Mouse (Mus musculus) embryonic fibroblast, embryonic 13.5 days (primary cell): ENCODE measurements at regions not wholly inside any gene's neighbourhood (a gene's known extent, or its start where the extent isn't known, plus 50 kb on each side); places are given as distances from the start of the nearest gene placed in this dataset.

Source experiments
- H3K27ac ChIP-seq: 2 replicates; pipeline ENCODE4 v1.5.1; 2012; ENCODE audit warnings: low read length, control low read depth, inconsistent platforms; ENCODE audit not compliant: insufficient read depth
- H3K4me1 ChIP-seq: 2 replicates; pipeline ENCODE4 v1.6.1; 2011; ENCODE audit warnings: low read length; ENCODE audit not compliant: control insufficient read depth, insufficient read depth
- H3K4me3 ChIP-seq: 2 replicates; pipeline ENCODE4 v1.5.1; 2011; ENCODE audit warnings: mild to moderate bottlenecking, control low read depth, low read length; ENCODE audit not compliant: insufficient read depth
- CTCF ChIP-seq: IDR thresholded peaks from 2 replicates; pipeline ENCODE4 v1.5.1; 2011; ENCODE audit warnings: mild to moderate bottlenecking, control low read depth, low read length, moderate library complexity, borderline replicate concordance; ENCODE audit not compliant: insufficient read depth
- POLR2A ChIP-seq: IDR thresholded peaks from 2 replicates; pipeline ENCODE4 v1.6.1; 2011; ENCODE audit warnings: low read depth, mild to moderate bottlenecking, control low read depth, low read length, moderate library complexity

DNA sequence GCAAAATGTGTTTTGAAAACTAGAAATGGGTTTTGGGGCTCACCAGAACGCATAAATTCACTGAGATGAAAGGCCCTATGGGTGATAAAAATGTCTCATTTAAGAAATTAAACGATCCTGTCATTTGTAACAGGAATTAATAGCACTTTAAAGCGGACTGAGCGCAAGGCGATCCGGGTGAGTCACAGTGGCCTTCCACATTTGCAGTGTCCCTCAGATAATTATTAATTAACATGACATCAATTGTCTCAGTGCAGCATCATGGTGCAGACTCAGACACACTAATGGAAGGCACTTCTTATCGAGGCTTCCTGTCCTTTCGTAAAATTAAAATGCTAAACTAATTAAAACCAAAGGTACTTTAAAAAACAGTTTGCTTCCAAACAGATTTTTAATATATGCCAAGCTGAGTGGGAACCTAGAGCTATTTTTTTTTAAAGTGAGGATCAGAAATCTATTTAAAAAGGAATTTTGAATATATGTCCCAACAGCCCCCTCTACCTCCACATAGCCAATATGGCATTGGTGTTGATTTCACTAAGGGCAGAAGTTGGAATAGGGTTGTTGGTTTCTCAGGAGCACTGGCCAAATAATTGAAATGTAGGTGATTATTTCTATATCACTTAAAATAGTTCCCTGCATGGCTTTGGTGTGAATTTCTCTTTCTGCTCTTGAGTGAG, 262.0 kb upstream of the Id2 start:
- H3K27ac ChIP-seq: no peak overlapping the region
- no peak for TF ChIP-seq CTCF
- TF ChIP-seq POLR2A: no peak

DNA sequence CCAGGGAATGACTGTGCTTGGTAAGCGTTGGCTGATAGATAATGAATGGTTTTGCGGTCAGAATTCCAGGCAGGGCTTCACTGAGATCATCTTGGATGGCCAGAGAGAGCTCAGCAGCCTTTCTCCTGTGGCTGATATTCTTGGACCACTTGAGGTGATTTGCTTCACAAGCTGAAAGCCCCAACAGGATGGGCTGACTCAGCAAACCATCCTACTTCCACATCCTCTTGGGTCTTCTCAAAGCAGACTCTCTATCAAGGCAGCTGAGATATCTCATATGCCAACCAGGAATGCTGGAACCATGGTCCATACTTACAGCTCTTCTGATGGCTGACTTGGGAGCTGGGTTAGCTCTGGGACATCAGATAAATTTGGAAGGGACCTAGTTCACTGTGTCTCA, 259.8 kb upstream of the Id2 start:
- no peak overlapping the region for H3K27ac ChIP-seq
- H3K4me3 ChIP-seq: no peak overlapping the region
- no peaks in the 10 kb centered on the region for H3K4me1 ChIP-seq
- TF ChIP-seq CTCF (no peak), POLR2A (no peak)

More for the DNA sequence above, 262.0 kb upstream of the Id2 start:
- no peaks in the 10 kb centered on the region for H3K4me1 ChIP-seq
- H3K4me3 ChIP-seq: no peak overlapping the region

DNA sequence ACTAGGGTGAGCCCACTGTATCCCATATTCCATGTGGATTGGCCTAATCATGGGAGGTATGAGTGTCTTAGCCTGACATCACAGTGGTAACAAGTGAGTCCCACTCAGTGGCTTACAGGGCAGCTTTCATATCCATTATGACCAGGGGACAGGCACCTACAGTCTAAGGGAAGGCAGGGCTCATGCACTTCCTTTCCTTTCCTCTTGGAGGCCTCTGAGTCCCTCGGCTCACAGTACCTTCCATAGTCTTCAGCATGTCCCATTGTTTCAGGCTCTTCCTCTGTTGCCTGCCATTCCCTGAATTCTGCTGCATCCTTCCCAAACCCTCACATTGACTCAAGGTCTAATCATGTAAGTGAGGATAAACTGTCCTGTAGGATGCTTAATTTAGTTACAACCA, 258.3 kb upstream of the Id2 start:
- Histone ChIP-seq H3K4me1 (no peaks in the 10 kb centered on the region), H3K27ac (no peak overlapping the region), H3K4me3 (no peak overlapping the region)
- no peak for TF ChIP-seq POLR2A
- no peak for TF ChIP-seq CTCF

DNA sequence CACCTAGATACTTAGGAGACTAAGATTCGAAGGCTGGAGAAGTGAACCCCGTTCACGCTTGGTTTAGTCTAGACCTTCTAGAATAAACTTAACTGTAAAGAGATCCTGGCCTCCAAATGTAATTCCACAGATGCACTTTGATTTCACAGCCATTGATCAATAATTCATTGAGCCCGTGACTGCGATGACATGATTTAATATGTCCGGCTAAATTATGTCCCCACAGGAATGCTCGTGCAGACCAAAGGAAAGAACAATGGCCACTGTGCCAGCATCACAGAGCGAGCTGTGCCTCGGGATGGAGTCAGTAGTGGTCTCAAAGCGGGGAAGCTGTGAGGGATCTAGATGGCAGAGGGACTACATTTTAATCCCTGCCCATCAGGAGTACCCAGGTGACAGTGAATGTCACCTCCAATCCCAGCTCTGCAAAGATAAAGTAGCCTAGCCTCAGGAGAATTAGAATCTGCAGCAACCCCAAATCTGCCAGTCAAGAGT, 256.5 kb upstream of the Id2 start:
- TF ChIP-seq CTCF: no peak
- TF ChIP-seq POLR2A: no peak
- no peak overlapping the region for H3K4me3 ChIP-seq
- no peak overlapping the region for H3K27ac ChIP-seq
- no peaks in the 10 kb centered on the region for H3K4me1 ChIP-seq

DNA sequence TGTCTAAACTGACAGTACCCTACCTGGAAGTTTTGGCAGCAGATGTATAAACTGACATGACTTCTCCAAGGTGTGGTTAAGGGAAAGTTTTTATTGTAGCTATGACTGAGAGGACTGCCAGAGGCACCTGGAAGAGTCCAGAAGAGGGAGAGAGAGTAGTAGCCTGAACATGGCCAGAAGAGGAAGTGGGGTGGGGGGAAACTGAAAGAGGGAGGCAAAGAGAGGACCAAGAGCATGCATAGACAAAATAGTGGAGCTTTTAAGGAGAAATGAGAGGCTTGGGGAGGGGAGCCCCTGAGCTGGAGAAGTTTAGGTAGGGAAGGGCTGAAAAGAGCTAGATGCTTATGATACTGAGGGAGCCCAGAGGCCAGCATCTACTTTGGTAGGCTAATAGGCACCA, 255.2 kb upstream of the Id2 start:
- Histone ChIP-seq H3K4me3 (no peak overlapping the region), H3K4me1 (no peaks in the 10 kb centered on the region), H3K27ac (no peak overlapping the region)
- TF ChIP-seq CTCF: no peak
- TF ChIP-seq POLR2A: no peak

DNA sequence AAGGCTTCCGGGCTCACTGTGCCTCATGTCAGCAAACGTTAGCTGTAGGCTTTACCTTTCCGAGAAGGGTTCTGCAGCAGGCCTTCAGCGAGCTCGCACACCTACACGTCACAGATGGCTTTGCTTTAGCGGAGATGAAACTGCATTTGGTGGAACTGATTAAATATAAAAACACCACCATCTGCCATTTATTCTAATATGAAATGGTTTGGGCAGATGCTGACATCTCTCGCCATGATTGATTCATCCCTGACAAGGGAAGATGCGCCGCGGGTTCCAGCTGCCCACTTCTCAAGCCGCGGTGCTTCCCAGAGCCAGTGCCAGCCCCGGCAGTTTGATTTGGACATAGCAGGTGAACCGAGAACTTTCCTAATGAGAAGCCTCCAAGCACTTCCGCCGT, 247.4 kb upstream of the Id2 start:
- Histone ChIP-seq H3K4me1 (no peaks in the 10 kb centered on the region), H3K4me3 (no peak overlapping the region), H3K27ac (no peak overlapping the region)
- no peak for TF ChIP-seq CTCF

DNA sequence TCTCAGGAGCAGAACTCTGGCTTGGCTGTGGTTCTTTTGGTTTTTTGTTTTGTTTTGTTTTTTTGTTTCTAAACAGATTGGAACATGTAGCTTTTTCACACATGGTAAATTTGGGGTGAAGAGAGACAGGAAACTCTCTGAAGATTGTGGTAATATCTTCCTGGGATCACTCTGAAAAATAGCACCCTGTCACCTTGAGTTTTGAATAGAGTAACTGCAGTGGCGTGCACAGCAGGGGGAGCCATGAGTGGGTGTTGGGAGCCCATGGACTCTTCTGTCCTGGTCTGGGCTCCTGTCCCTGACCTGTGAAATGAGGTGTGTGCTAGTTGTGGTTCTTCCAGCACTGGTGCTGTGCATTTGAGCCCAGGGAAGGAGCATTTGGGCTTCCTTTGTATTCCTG, 241.8 kb upstream of the Id2 start:
- no peak for TF ChIP-seq POLR2A
- TF ChIP-seq CTCF: no peak
- Histone ChIP-seq H3K4me1 (no peaks in the 10 kb centered on the region), H3K4me3 (no peak overlapping the region), H3K27ac (no peak overlapping the region)

DNA sequence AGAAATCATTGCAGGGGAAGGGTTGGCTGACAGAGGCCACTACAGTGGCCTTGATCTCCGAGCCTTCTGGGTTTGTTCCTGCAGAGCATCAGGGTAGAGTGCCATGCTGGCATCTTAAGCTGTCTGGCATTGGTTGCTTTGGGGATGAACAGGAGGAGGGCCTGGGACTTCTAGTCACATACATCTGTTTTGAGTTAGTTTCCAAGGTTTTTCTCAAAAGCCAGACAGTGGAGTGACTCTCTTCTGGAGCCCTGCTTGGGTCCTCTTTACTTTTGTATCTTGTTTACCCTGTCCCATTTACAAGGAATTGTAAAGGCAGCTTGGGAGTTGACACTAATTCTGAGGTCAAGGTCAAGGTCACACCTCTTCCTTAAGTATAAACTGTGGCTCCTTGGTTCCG, 239.0 kb upstream of the Id2 start:
- Histone ChIP-seq H3K4me1 (no peaks in the 10 kb centered on the region), H3K4me3 (no peak overlapping the region), H3K27ac (no peak overlapping the region)
- TF ChIP-seq CTCF: no peak
- no peak for TF ChIP-seq POLR2A

DNA sequence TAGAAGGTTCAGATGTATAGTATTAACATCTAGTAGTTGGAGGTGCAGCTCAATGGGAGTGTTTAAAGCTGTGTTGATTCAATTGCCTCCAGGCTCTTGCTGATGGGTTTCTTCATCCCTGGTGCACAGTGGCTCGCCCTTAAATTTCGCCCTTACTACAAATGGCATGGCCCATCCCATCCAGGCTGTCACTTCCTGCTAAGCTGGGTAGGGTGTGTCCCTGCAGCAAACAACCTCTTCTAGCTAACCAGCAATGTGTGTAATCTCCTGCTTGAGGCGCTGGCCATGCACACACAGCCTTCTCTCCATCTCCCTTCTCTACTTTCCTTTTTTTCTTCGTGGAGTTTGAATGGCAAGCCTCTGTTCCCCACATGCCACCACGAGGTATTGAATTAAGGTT, 238.1 kb upstream of the Id2 start:
- no peak overlapping the region for H3K4me3 ChIP-seq
- H3K27ac ChIP-seq: no peak overlapping the region
- no peaks in the 10 kb centered on the region for H3K4me1 ChIP-seq
- no peak for TF ChIP-seq CTCF
- TF ChIP-seq POLR2A: no peak

DNA sequence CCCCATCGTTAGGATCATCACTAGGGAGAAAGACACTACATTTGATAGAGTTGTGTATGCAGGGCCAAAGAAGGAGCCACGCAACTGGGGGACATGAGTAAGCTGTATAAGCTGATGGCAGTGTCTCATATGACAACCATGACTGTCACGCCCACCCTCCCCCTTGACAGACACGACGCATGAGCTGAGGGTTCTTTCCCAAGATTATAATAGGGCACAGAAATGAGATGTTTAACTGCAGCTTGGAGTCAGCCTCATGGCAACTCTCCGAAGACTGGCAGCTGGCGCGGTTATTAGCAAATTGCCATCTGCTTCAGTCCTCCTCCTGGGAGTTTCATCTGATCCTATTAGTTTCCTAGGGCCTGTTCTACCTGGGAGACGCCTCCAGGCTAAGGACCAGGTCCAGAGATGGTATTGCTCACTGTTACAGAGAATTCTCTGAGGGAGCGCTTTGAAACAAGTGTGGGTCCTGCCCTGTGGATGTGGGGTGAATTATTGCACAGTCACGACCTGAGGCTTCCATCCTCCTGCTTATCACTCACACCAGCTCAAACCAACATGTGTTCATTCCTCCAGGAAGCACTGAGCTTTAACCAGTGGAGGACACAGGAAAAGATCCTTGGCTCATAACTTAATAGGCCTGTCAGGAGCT, 235.6 kb upstream of the Id2 start:
- H3K4me3 ChIP-seq: no peak overlapping the region
- H3K27ac ChIP-seq: no peak overlapping the region
- no peaks in the 10 kb centered on the region for H3K4me1 ChIP-seq
- TF ChIP-seq CTCF (no peak), POLR2A (no peak)
